Mouse (Mus musculus) forebrain, postnatal 0 days (tissue): ENCODE measurements around the gene Adk. TPM values are rescaled to one million over a fixed set of nuclear protein-coding genes. Genes with fewer than 3 reads are reported as not detected.
"Not testable (repeated sequence)": the region's sequence is repeated elsewhere in the genome, so short reads cannot be mapped to it uniquely, and the experiment has no call there.

Source experiments
- ATAC-seq: fragments of 200-750 bp; cut with Nextera tagmentation; 2 replicates; pipeline ENCODE4 v1.8.0; 2017; ENCODE audit warnings: mild to moderate bottlenecking, moderate library complexity
- DNase-seq: peaks from one replicate; pipeline ENCODE4 v3.0.0-alpha.2; 2015
- H3K27ac ChIP-seq: fragments of 300-500 bp; sonication (generic); 2 replicates; pipeline ENCODE4 v1.5.1; 2014; ENCODE audit warnings: low read depth, mild to moderate bottlenecking, antibody characterized with exemption, low read length, moderate library complexity, mixed read lengths
- H3K27me3 ChIP-seq: fragments of 300-500 bp; sonication (generic); 2 replicates; pipeline ENCODE4 v1.6.1; 2014; ENCODE audit warnings: mild to moderate bottlenecking, low read length, mixed read lengths; ENCODE audit not compliant: insufficient read depth
- H3K36me3 ChIP-seq: fragments of 300-500 bp; sonication (generic); 2 replicates; pipeline ENCODE4 v1.6.1; 2014; ENCODE audit warnings: mild to moderate bottlenecking, moderate library complexity; ENCODE audit not compliant: insufficient read depth
- H3K4me1 ChIP-seq: fragments of 300-500 bp; sonication (generic); 2 replicates; pipeline ENCODE4 v1.6.1; 2014; ENCODE audit warnings: antibody characterized with exemption; ENCODE audit not compliant: insufficient read depth
- H3K4me2 ChIP-seq: fragments of 300-500 bp; sonication (generic); 2 replicates; pipeline ENCODE4 v1.6.1; 2014; ENCODE audit warnings: low read depth, mild to moderate bottlenecking, moderate library complexity
- H3K4me3 ChIP-seq: fragments of 300-500 bp; sonication (generic); 2 replicates; pipeline ENCODE4 v1.5.1; 2014; ENCODE audit warnings: low read depth, low read length, mixed read lengths
- H3K9ac ChIP-seq: fragments of 300-500 bp; sonication (generic); 2 replicates; pipeline ENCODE4 v1.6.1; 2014; ENCODE audit warnings: mild to moderate bottlenecking
- H3K9me3 ChIP-seq: fragments of 300-500 bp; sonication (generic); 2 replicates; pipeline ENCODE4 v1.6.1; 2016; ENCODE audit warnings: low read length
- CTCF ChIP-seq: sonication (generic); IDR thresholded peaks from 2 replicates; pipeline ENCODE4 v1.5.1; 2016; ENCODE audit warnings: antibody characterized with exemption, control low read depth, low read depth
- WGBS: fragments of 180-500 bp; shearing (Covaris S2); extraction: QIAGEN DNeasy Blood & Tissue Kit; methylation state at CpG from one replicate; pipeline ENCODE4 v1.1.7; 2014; 5-methylcytosine and 5-hydroxymethylcytosine counted together
- polyA plus RNA-seq: library from polyadenylated mRNA; unstranded; fragments of >200 nt; fragmentation: Nextera tagmentation; extraction: Ambion mirVana; gene quantifications from 2 replicates; pipeline ENCODE4 v1.2.1, GENCODE M21; 2015
- total RNA-seq: library from RNA; depleted of rRNA; stranded (reverse); fragments of >200 nt; gene quantifications from 2 replicates; pipeline ENCODE4 v1.2.3, GENCODE M21; 2014

Gene Adk
- total and polyA plus RNA-seq, 2 experiments from 2014 or later: 55.5 to 66.7 TPM

GRCm38 (mm10) chr14:21477181-21477580 lies 424.8 kb downstream of the Adk start:
- WGBS: 91% methylated on average over 2 of the region's 2 CpGs
- no peak overlapping the region for H3K9ac ChIP-seq
- no peaks in the 10 kb centered on the region for H3K27me3 ChIP-seq
- H3K4me3 ChIP-seq: no peak overlapping the region
- no peaks in the 10 kb centered on the region for H3K9me3 ChIP-seq
- no peak for DNase-seq
- no peaks in the 10 kb centered on the region for H3K36me3 ChIP-seq
- no peak overlapping the region for H3K27ac ChIP-seq
- no peak for ATAC-seq
- no peaks in the 10 kb centered on the region for H3K4me1 ChIP-seq
- no peak overlapping the region for H3K4me2 ChIP-seq
- TF ChIP-seq CTCF: no peak

GRCm38 (mm10) chr14:21479566-21479965 lies 427.2 kb downstream of the Adk start:
- no peak for ATAC-seq
- 95% methylated on average over 8 of the region's 8 CpGs for WGBS

GRCm38 (mm10) chr14:21480191-21480590 lies 427.8 kb downstream of the Adk start:
- no peak for TF ChIP-seq CTCF
- DNase-seq: no peak
- ATAC-seq: no peak
- no peak overlapping the region for H3K27ac ChIP-seq
- no peaks in the 10 kb centered on the region for H3K4me1 ChIP-seq
- no peaks in the 10 kb centered on the region for H3K27me3 ChIP-seq
- 95% methylated on average over 5 of the region's 5 CpGs for WGBS
- no peak overlapping the region for H3K9ac ChIP-seq
- no peak overlapping the region for H3K4me2 ChIP-seq
- no peaks in the 10 kb centered on the region for H3K36me3 ChIP-seq
- no peak overlapping the region for H3K4me3 ChIP-seq
- H3K9me3 ChIP-seq: no peaks in the 10 kb centered on the region

More at GRCm38 (mm10) chr14:21479566-21479965, 427.2 kb downstream of the Adk start:
- no peak overlapping the region for H3K9ac ChIP-seq
- TF ChIP-seq CTCF: no peak
- no peak overlapping the region for H3K27ac ChIP-seq
- H3K9me3 ChIP-seq: no peaks in the 10 kb centered on the region
- no peaks in the 10 kb centered on the region for H3K4me1 ChIP-seq
- H3K4me2 ChIP-seq: no peak overlapping the region
- no peaks in the 10 kb centered on the region for H3K36me3 ChIP-seq
- no peaks in the 10 kb centered on the region for H3K27me3 ChIP-seq
- no peak overlapping the region for H3K4me3 ChIP-seq
- DNase-seq: no peak

- Histone ChIP-seq H3K27ac (no peak within 1 kb of the TSS), H3K36me3 (no peaks in the 10 kb centered on the region), H3K4me3 (no peak within 1 kb of the TSS), H3K4me2 (no peak within 1 kb of the TSS), H3K27me3 (no peaks in the 10 kb centered on the region), H3K4me1 (no peaks in the 10 kb centered on the region), H3K9ac (no peak within 1 kb of the TSS), H3K9me3 (no peaks in the 10 kb centered on the region)
- no peak for ATAC-seq
- DNase-seq: no peak
- TF ChIP-seq CTCF: no peak
- WGBS: 94% methylated on average over 7 of the region's 7 CpGs
These were observed 428.9 kb downstream of the Adk start, which contains the start of gene Kat6b for GRCm38 (mm10) chr14:21481231-21481630. Gene Kat6b, plus strand, starts transcription at chr14:21481434.

- Histone ChIP-seq H3K9ac (no peak overlapping the region), H3K4me1 (no peaks in the 10 kb centered on the region), H3K27me3 (no peaks in the 10 kb centered on the region), H3K36me3 (no peaks in the 10 kb centered on the region), H3K9me3 (no peaks in the 10 kb centered on the region), H3K27ac (no peak overlapping the region), H3K4me2 (no peak overlapping the region), H3K4me3 (no peak overlapping the region)
- DNase-seq (no peak), ATAC-seq (no peak)
- WGBS: 63% methylated on average over 2 of the region's 2 CpGs
- no peak for TF ChIP-seq CTCF
These were observed 431.8 kb downstream of the Adk start for GRCm38 (mm10) chr14:21484199-21484598.

GRCm38 (mm10) chr14:21484693-21485092 lies 432.3 kb downstream of the Adk start:
- H3K27me3 ChIP-seq: no peaks in the 10 kb centered on the region
- no peak overlapping the region for H3K4me2 ChIP-seq
- H3K36me3 ChIP-seq: no peaks in the 10 kb centered on the region
- no peak for ATAC-seq
- no peak for TF ChIP-seq CTCF
- DNase-seq: no peak
- H3K4me1 ChIP-seq: no peaks in the 10 kb centered on the region
- no peak overlapping the region for H3K4me3 ChIP-seq
- no peak overlapping the region for H3K9ac ChIP-seq
- WGBS: 90% methylated on average over 10 of the region's 10 CpGs
- H3K9me3 ChIP-seq: no peaks in the 10 kb centered on the region
- no peak overlapping the region for H3K27ac ChIP-seq

GRCm38 (mm10) chr14:21485961-21486520 lies 433.7 kb downstream of the Adk start:
- Histone ChIP-seq H3K4me3 (no peak overlapping the region), H3K9me3 (no peaks in the 10 kb centered on the region), H3K4me1 (no peaks in the 10 kb centered on the region), H3K27me3 (no peaks in the 10 kb centered on the region), H3K36me3 (no peaks in the 10 kb centered on the region), H3K27ac (no peak overlapping the region), H3K4me2 (no peak overlapping the region), H3K9ac (no peak overlapping the region)
- TF ChIP-seq CTCF: no peak
- DNase-seq (no peak), ATAC-seq (no peak)
- 89% methylated on average over 3 of the region's 3 CpGs for WGBS

GRCm38 (mm10) chr14:21487135-21487534 lies 434.8 kb downstream of the Adk start:
- not testable (repeated sequence) for H3K9me3 ChIP-seq, H3K4me1 ChIP-seq, H3K9ac ChIP-seq, H3K27ac ChIP-seq, H3K36me3 ChIP-seq, DNase-seq, ATAC-seq, H3K27me3 ChIP-seq, H3K4me2 ChIP-seq, H3K4me3 ChIP-seq
- 95% methylated on average over 2 of the region's 2 CpGs for WGBS

- H3K27me3 ChIP-seq, H3K36me3 ChIP-seq, H3K4me3 ChIP-seq, H3K4me1 ChIP-seq, H3K27ac ChIP-seq, H3K9me3 ChIP-seq, H3K4me2 ChIP-seq: not testable (repeated sequence)
- 0 out of 2 replicates have a peak overlapping the region, but pooled peaks have one; percentile 18 for H3K9ac ChIP-seq
- peak; percentile 59 for ATAC-seq
- peak; percentile 11 for DNase-seq
- 33% methylated on average over 8 of the region's 9 CpGs for WGBS
These were observed 436.2 kb downstream of the Adk start for GRCm38 (mm10) chr14:21488426-21489115.
